Mouse (Mus musculus) megakaryocyte, embryonic 14.5 days (primary cell): ENCODE measurements around the gene Chmp1a. TPM values are rescaled to one million over a fixed set of nuclear protein-coding genes. Genes with fewer than 3 reads are reported as not detected.
"Not testable (repeated sequence)": the region's sequence is repeated elsewhere in the genome, so short reads cannot be mapped to it uniquely, and the experiment has no call there.

Experiments
- H3K27me3 ChIP-seq: replicated peaks from 2 replicates; pipeline ENCODE3; 2012; ENCODE audit warnings: inconsistent platforms
- H3K36me3 ChIP-seq: replicated peaks from 2 replicates; pipeline ENCODE3; 2012; ENCODE audit warnings: low read length, inconsistent platforms, mixed read lengths
- H3K4me1 ChIP-seq: 2 replicates; pipeline ENCODE4 v1.6.1; 2012; ENCODE audit warnings: inconsistent platforms
- H3K4me3 ChIP-seq: replicated peaks from 2 replicates; pipeline ENCODE3; 2012; ENCODE audit warnings: moderate library complexity, mild to moderate bottlenecking, inconsistent platforms
- H3K9me3 ChIP-seq: 2 replicates; pipeline ENCODE4 v1.6.1; 2012; ENCODE audit warnings: inconsistent platforms
- FLI1 ChIP-seq: IDR thresholded peaks from 2 replicates; pipeline ENCODE4 v1.6.1; 2012; ENCODE audit warnings: low read length, inconsistent platforms, mixed read lengths
- GATA1 ChIP-seq: IDR thresholded peaks from 3 replicates; pipeline ENCODE4 v1.6.1; 2012; ENCODE audit warnings: mixed read lengths, low read length, inconsistent platforms, borderline replicate concordance
- polyA plus RNA-seq: library from polyadenylated mRNA; stranded (reverse); fragments of >175 nt; gene quantifications from 2 replicates; pipeline ENCODE4 v1.2.3, GENCODE M21; 2012; ENCODE audit warnings: low replicate concordance; ENCODE audit not compliant: insufficient read depth

Chmp1a gene
- polyA plus RNA-seq, 1 experiment = 25.0 TPM

- peaks cover 40% of the 10 kb centered on the region for H3K36me3 ChIP-seq
- peaks cover 43% of the 10 kb centered on the region for H3K27me3 ChIP-seq
- no peak for TF ChIP-seq FLI1
- no peak for TF ChIP-seq GATA1
- H3K4me1 ChIP-seq = peaks cover 26% of the 10 kb centered on the region
- no peak overlapping the region for H3K4me3 ChIP-seq
- no peaks in the 10 kb centered on the region for H3K9me3 ChIP-seq
Measured at GRCm38 (mm10) chr8:123202288-123202687, 10.3 kb downstream of the Chmp1a start.

- H3K27me3 ChIP-seq = peaks cover 48% of the 10 kb centered on the region
- H3K9me3 ChIP-seq = no peaks in the 10 kb centered on the region
- peaks cover 26% of the 10 kb centered on the region for H3K4me1 ChIP-seq
- peaks cover 19% of the 10 kb centered on the region for H3K36me3 ChIP-seq
- H3K4me3 ChIP-seq = no peak overlapping the region
- no peak for TF ChIP-seq GATA1
Measured at GRCm38 (mm10) chr8:123199864-123200263, 12.7 kb downstream of the Chmp1a start.

- peaks cover 61% of the 10 kb centered on the region for H3K27me3 ChIP-seq
- not testable (repeated sequence) for H3K9me3 ChIP-seq, H3K4me3 ChIP-seq, H3K36me3 ChIP-seq, H3K4me1 ChIP-seq
Measured at GRCm38 (mm10) chr8:123197016-123197415, 15.5 kb downstream of the Chmp1a start.

GRCm38 (mm10) chr8:123193771-123194170, 18.8 kb downstream of the Chmp1a start:
- Histone ChIP-seq H3K4me1 (peaks cover 19% of the 10 kb centered on the region), H3K36me3 (no peaks in the 10 kb centered on the region), H3K9me3 (no peaks in the 10 kb centered on the region), H3K4me3 (no peak overlapping the region), H3K27me3 (peaks cover 41% of the 10 kb centered on the region)
- TF ChIP-seq GATA1 (no peak), FLI1 (no peak)

- H3K27me3 ChIP-seq = peaks cover 47% of the 10 kb centered on the region
- H3K4me1 ChIP-seq = peaks cover 19% of the 10 kb centered on the region
- TF ChIP-seq GATA1 (no peak), FLI1 (no peak)
Measured at GRCm38 (mm10) chr8:123191908-123192307, 20.7 kb downstream of the Chmp1a start.

GRCm38 (mm10) chr8:123190678-123191077, 21.9 kb downstream of the Chmp1a start:
- Histone ChIP-seq H3K9me3 (no peaks in the 10 kb centered on the region), H3K36me3 (no peaks in the 10 kb centered on the region), H3K27me3 (peaks cover 59% of the 10 kb centered on the region), H3K4me3 (peak overlapping the region; percentile 6), H3K4me1 (peaks cover 19% of the 10 kb centered on the region)
- TF ChIP-seq GATA1 = no peak

More at GRCm38 (mm10) chr8:123191908-123192307, 20.7 kb downstream of the Chmp1a start:
- no peaks in the 10 kb centered on the region for H3K36me3 ChIP-seq
- H3K9me3 ChIP-seq = no peaks in the 10 kb centered on the region
- no peak overlapping the region for H3K4me3 ChIP-seq

GRCm38 (mm10) chr8:123188841-123189240, 23.7 kb downstream of the Chmp1a start:
- Histone ChIP-seq H3K4me1 (peaks cover 19% of the 10 kb centered on the region), H3K9me3 (no peaks in the 10 kb centered on the region), H3K4me3 (no peak overlapping the region), H3K27me3 (peaks cover 61% of the 10 kb centered on the region), H3K36me3 (no peaks in the 10 kb centered on the region)
- TF ChIP-seq GATA1 = no peak

- Histone ChIP-seq H3K36me3 (no peaks in the 10 kb centered on the region), H3K27me3 (peaks cover 67% of the 10 kb centered on the region), H3K9me3 (no peaks in the 10 kb centered on the region), H3K4me3 (no peak overlapping the region), H3K4me1 (peaks cover 17% of the 10 kb centered on the region)
- no peak for TF ChIP-seq GATA1
- no peak for TF ChIP-seq FLI1
Measured at GRCm38 (mm10) chr8:123188006-123188405, 24.6 kb downstream of the Chmp1a start.

- TF ChIP-seq GATA1 (no peak), FLI1 (no peak)
- H3K4me1 ChIP-seq = peaks cover 12% of the 10 kb centered on the region
- H3K9me3 ChIP-seq = peaks cover 6% of the 10 kb centered on the region
- no peaks in the 10 kb centered on the region for H3K36me3 ChIP-seq
- H3K27me3 ChIP-seq = peaks cover 80% of the 10 kb centered on the region
- H3K4me3 ChIP-seq = no peak within 1 kb of the TSS
Measured at GRCm38 (mm10) chr8:123185566-123186409, 26.8 kb downstream of the Chmp1a start, which contains the start of gene Dpep1. Gene Dpep1, plus strand, starts transcription at chr8:123186242.

GRCm38 (mm10) chr8:123181391-123181790, 31.2 kb downstream of the Chmp1a start:
- peaks cover 61% of the 10 kb centered on the region for H3K27me3 ChIP-seq
- no peak overlapping the region for H3K4me3 ChIP-seq
- H3K36me3 ChIP-seq = no peaks in the 10 kb centered on the region
- H3K4me1 ChIP-seq = peaks cover 8% of the 10 kb centered on the region; the same call in 1 of the 2 replicates
- TF ChIP-seq FLI1 = no peak
- no peak for TF ChIP-seq GATA1
- peaks cover 42% of the 10 kb centered on the region for H3K9me3 ChIP-seq
